Comparison of ENCODE assay signal across 24 mouse cellular contexts in the genomic region with DNA sequence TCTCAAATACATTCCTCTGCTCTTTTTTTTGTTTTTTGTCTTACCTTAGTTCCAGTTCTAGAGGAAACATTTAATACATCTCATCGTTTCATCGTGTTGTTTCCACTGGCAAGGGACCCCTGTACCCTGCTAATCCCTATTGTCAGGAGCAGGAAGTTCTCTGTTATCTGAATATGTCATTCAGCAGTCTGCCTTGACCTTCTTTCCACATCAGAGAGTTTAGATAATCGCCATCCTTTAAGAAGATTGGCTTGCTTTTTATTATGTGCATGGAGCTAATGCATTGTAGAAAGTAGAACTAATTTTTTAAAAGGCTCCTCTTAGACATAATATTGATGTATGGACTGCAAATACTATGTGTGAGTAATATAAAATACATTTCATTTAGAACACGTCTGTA.
"Had no signal": no experiment of that assay in that cellular context is flagged by ENCODE, and none has a peak within 500 bp of the region (broad histone marks: within the 10 kb centered on the region; RNA-seq: fewer than 3 reads in every experiment).

No protein-coding gene starts in this region.

- ATAC-seq: inflammation-experienced regulatory T-cells, adult 6 months; intestine, embryonic 15.5 days; intestine, postnatal 0 days had no signal

- H3K4me1 ChIP-seq: intestine, embryonic 15.5 days; limb, embryonic 10.5 days; limb, embryonic 12.5 days; liver, embryonic 13.5 days had no signal

- H3K9me3 ChIP-seq: heart, embryonic 10.5 days; heart, embryonic 12.5 days; intestine, embryonic 15.5 days; limb, embryonic 10.5 days; limb, embryonic 12.5 days; liver, embryonic 13.5 days had no signal

- H3K4me2 ChIP-seq: heart, embryonic 12.5 days; hindbrain, embryonic 14.5 days; intestine, embryonic 15.5 days; limb, embryonic 12.5 days; liver, embryonic 11.5 days; liver, embryonic 13.5 days had no signal

- H3K27ac ChIP-seq: gastrocnemius, adult 2 months; heart, embryonic 10.5 days; hindbrain, embryonic 14.5 days; intestine, embryonic 15.5 days; layer of hippocampus, adult 2 months; left cerebral cortex, adult 2 months; limb, embryonic 10.5 days; limb, embryonic 12.5 days; liver, embryonic 13.5 days had no signal

- H3K27me3 ChIP-seq: heart, embryonic 12.5 days; intestine, embryonic 15.5 days; limb, embryonic 12.5 days; liver, embryonic 13.5 days had no signal

- DNase-seq: gastrocnemius, adult 2 months; gastrocnemius, postnatal 10 days; gastrocnemius, postnatal 25 days; heart, adult 18-20 months; heart, postnatal 10 days; heart, postnatal 4 days; kidney, adult 18-20 months; kidney, adult 8-10 months; kidney, postnatal 10 days; kidney, postnatal 25 days; kidney, postnatal 4 days; liver; liver, embryonic 13.5 days had no signal

- H3K9ac ChIP-seq: heart, embryonic 12.5 days; hindbrain, embryonic 14.5 days; intestine, embryonic 15.5 days; limb, embryonic 12.5 days; liver, embryonic 13.5 days had no signal

- H3K36me3 ChIP-seq: heart, embryonic 10.5 days; heart, embryonic 12.5 days; intestine, embryonic 15.5 days; limb, embryonic 10.5 days; limb, embryonic 12.5 days; liver, embryonic 13.5 days had no signal

- H3K4me3 ChIP-seq: gastrocnemius, adult 2 months; heart, embryonic 10.5 days; heart, embryonic 12.5 days; intestine, embryonic 15.5 days; layer of hippocampus, adult 2 months; left cerebral cortex, adult 2 months; limb, embryonic 10.5 days; limb, embryonic 12.5 days; liver, embryonic 13.5 days had no signal
